Mouse (Mus musculus): ENCODE measurements around the gene Stk25.

Stk25 gene

GRCm38 (mm10) chr1:93668791-93669548, 10.5 kb upstream of the Stk25 start:
- peak; percentile 79 for DNase-seq (ENCODE audit: low spot score)

DNA sequence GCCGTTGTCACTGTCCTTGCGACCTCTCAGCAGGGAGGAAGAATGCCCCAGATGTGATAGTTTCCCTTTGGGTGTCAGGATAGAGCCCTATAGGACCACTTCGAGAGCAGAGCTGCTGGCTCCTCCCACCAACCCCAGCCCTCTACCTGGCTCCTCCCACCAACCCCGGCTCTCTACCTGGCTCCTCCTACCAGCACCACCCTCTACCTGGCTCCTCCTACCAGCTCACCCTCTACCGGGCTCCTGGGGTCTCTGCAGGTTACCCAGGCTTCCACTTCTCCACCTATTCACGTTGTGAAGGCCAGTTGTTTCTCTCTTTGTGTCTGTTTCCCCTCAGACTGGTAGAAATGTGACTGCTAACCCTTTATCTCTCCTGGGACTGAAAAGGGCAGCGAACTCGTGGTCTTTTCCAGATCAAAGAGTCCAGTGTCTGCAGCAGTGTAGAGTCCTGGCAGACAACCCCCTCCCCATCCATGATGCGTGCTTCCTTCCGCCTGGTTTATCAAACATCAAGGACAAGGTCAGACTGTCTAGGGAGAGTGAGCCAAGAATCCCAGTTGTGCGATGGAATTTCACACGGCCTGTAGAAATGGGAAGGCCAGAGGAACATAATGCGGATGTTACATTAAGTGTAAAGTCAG, 9.4 kb upstream of the Stk25 start:
- DNase-seq (ENCODE audit: low spot score): peak; percentile 63

- no peak for DNase-seq (ENCODE audit: low spot score)
Measured at GRCm38 (mm10) chr1:93657025-93657360, 1.5 kb downstream of the Stk25 start.

DNA sequence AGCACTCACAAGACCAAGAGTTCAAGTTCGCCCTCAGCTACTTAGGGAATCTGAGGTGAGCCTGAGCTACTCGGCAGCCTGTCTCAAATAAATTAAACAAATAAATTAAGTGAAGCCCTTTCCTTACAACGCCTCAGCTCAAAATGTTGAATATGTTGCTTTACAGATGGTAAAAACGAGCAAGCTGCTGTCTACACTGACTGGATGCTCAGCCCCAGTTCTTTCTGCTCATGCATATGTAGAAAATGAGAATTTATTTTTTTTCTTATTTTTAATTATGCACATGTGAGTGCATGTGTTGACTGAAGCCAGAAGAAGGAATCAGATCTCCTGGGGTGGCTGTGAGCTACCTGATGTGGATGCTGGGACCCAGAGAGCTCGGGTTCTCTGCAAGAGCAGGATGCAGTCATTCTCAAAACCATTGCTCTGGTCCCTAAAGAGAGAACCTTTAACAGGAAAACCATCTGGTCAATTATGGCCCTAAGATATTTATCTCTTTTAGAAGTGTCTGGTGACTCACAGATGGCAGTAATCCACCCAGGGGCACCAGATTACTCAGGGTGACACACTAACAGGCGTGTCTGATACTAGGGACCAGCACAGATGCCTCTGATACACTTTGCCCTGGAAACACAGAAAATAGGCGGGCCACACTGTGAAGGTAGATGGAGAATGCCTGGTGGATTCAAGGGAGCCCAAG, 2.0 kb downstream of the Stk25 start:
- no peak for DNase-seq (ENCODE audit: low spot score)

- DNase-seq (ENCODE audit: low spot score): no peak
Measured at GRCm38 (mm10) chr1:93654798-93655197, 3.7 kb downstream of the Stk25 start.

GRCm38 (mm10) chr1:93654275-93654674, 4.2 kb downstream of the Stk25 start:
- DNase-seq (ENCODE audit: low spot score): no peak

GRCm38 (mm10) chr1:93649604-93650172, 8.8 kb downstream of the Stk25 start:
- no peak for DNase-seq (ENCODE audit: low spot score)

DNA sequence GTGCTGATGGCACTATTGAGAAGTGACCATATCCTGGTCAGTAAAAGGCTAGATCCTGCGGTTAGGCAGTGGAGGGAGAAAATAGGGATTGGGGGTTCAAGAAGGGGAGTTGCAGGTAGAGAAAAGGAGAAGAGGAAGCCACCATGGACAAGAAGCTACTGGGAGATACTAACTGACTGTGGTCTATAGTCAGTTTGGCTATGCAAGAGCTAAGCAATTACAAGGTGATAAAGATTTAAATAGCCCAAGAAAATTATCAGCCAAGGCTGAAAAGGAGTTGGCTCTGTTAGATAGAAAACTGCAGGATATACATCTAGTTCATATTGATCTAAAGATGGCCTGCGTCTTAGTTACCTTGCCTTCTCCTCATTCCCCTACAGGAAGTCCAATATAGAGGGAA, 15.8 kb downstream of the Stk25 start:
- no peak for DNase-seq (ENCODE audit: low spot score)

DNA sequence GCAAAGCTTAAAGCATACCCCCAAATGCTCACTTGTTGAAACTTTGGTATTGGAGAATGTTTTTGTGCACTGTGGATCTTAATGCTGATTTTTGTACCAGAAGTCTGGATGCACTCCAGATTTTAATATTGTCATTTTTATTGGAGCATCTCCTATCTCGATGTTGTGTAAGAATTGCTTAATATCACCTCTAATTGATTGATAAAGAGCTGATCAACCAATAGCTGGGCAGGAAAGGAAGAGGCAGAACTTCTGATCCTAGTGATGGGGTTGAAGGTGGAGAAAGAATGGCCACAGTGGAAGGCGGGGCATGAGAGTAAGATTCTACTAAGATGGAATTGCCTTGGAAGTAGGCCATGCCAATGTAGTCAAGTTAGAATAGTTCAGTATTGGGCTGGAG, 16.5 kb downstream of the Stk25 start:
- DNase-seq (ENCODE audit: low spot score): no peak

- no peak for DNase-seq (ENCODE audit: low spot score)
Measured at GRCm38 (mm10) chr1:93636211-93636897, 22.1 kb downstream of the Stk25 start.

GRCm38 (mm10) chr1:93635580-93636192, 22.8 kb downstream of the Stk25 start:
- DNase-seq (ENCODE audit: low spot score): peak; percentile 100

DNA sequence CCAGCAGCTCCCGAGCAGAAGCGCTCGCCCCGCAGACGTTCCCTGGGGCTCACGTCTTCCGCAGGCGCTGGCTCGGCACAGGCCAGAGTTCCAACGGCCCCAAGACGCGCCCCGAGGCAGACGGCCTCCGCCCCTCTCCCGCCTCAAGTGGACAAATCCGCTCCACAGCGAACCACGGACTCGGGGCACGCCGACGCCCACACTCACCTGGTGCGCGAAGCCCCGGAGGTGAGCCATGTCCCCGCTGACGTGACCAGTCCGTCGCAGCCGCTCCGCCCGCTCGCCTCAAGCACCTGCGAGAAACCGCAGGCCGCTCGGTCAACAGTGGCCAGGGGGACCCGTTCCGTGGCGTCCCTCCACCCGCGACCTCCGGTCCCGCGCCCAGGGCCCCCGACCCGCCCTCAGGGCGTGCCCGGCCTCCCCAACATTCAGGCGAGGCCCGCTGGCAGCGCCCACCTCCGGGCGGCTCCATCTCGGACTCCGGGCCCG, 23.3 kb downstream of the Stk25 start:
- peak; percentile 80 for DNase-seq (ENCODE audit: low spot score)

GRCm38 (mm10) chr1:93634481-93634891, 24.0 kb downstream of the Stk25 start:
- DNase-seq (ENCODE audit: low spot score): no peak

DNA sequence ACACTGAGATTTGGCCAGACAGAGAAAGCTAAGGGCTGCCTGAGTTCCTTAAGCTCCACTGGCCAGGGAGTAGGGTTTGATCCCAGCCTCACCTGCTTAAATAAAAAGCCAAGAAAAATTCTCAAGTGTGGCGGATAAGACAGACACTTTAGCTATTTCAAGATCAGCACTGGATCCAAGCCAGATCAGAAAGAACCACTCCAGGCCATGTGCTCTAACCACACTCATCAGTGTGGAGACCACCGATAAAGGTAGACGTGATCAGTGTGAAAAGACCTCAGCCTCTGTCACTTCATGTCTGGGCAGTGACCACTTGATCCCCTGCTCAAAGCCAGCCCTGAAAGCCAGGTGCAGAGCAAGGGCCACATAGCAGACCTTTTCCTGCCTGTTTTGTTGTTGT, 25.7 kb downstream of the Stk25 start:
- DNase-seq (ENCODE audit: low spot score): no peak

GRCm38 (mm10) chr1:93630796-93631195, 27.7 kb downstream of the Stk25 start:
- no peak for DNase-seq (ENCODE audit: low spot score)

- no peak for DNase-seq (ENCODE audit: low spot score)
Measured at GRCm38 (mm10) chr1:93624502-93624901, 34.0 kb downstream of the Stk25 start.

- no peak for DNase-seq (ENCODE audit: low spot score)
Measured at GRCm38 (mm10) chr1:93618948-93619347, 39.5 kb downstream of the Stk25 start.

- DNase-seq (ENCODE audit: low spot score): no peak
Measured at GRCm38 (mm10) chr1:93618059-93618748, 40.3 kb downstream of the Stk25 start.

DNA sequence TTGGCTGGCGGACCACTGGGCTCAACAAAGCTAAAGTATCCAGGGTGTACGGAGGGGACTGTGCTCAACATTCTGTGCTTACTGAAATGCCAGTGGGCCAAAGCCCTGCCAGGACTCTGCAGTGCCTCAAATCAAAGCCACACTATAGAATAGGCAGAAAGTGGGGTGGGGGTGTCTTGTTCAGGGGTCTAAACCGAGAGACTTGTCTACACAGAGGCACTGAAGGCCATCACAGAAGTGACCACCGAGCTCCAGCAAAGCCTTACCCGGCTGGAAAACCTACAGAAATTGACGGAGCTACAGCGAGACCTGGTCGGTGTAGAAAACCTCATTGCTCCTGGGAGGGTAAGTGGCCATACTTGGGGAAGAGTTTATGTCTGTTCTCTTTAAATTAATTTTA, 48.7 kb downstream of the Stk25 start:
- no peak for DNase-seq (ENCODE audit: low spot score)

DNA sequence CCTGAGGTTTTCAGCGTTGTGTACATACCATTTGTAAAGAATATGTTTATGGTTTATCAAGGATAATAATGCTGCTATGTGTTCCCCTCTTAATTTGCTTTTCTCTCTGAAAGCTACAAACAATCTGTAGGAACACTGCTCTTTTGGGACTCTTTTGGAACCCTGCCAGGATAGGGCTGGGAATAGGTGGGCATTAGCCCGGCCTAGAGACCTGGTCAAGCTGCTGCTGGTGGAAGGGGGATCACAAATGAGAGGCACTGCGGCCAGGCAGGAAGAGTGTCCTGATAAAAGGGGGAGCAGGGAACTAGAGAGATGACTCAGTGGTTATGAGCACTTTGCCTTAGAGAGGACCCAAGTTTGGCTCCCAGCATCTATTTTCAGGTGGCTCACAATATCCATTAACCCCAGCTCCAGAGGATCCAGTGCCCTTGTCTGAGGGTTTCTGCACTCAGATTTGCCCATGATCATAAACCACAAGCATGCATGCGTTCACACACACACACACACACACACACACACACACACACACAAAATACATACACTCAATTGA, 49.7 kb downstream of the Stk25 start:
- no peak for DNase-seq (ENCODE audit: low spot score)
